Mouse (Mus musculus) cerebellum, postnatal 4 days (tissue): Measurements from ENCODE around the gene Mapk8ip1.

ENCODE experiments used
- DNase-seq, 2 experiments: peaks; one replicate each; pipeline ENCODE4 v3.0.0; 2022; ENCODE audit warnings: low spot score in 2 of 2, mixed read lengths in 1 of 2

Gene Mapk8ip1

GRCm38 (mm10) chr2:92391116-92391515 is 9.9 kb downstream of the Mapk8ip1 start:
- no peak for DNase-seq

- no peak for DNase-seq
These were observed 10.7 kb downstream of the Mapk8ip1 start for GRCm38 (mm10) chr2:92390206-92390930.

- no peak for DNase-seq
These were observed 11.4 kb downstream of the Mapk8ip1 start for GRCm38 (mm10) chr2:92389645-92390044.

DNA sequence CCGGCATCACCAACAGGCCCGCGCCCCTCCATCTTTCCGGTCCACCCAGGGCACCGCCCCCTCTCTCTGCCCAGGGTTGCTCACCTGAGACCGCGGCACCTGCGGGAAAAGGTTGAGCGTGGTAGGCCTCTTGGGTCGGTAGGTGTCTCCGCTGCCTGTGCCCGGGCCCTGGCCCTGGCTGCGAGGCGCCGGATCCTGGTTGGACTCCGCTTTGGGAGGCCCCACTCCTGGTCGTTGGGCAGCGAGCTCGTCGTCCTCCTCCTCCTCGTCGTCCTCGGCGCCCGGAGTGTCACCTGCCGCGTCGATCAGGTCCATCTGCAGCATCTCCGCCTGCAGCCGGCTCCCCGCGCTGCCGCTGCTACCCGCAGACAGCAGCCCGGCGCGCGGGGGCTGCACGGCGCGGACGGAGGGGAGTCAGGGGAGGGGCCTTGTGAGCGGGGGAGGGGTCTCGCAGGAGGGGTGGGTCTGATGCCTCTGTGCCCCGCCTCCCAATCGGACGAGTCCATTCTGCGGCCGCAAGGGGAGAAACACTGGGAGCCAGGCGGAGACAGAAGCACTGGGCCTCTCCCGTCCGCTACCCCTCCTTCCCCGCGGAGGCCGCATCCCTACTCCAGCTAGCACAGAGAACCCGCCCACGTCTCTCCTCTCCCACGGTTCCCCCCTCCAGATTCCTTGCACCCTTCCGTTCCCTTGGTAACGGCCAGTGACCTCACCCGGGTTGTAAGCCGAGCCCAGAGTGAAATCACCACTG is 12.0 kb downstream of the Mapk8ip1 start:
- peak; percentile 75 to 87 for DNase-seq

DNA sequence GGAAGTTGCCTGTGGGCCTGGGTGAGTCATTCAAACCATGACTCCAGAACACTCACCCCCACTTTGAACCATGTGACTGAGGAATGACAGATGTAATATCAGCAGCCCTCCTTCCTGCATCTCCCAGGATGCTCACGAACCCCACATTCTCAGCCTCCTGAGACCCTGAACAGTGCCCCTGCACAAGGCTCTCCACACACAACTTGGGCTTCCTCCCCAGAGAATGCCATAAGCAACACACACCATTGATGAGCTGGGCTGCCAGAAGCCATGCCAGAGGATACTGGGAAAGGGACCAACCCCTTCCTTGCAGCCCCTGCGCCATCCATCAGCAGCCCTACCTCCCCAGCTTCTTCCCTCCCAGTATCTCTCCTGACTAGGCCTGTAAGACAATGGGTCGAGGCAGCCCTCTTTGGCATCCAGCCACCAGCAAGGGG is 13.0 kb downstream of the Mapk8ip1 start:
- DNase-seq = no peak

DNA sequence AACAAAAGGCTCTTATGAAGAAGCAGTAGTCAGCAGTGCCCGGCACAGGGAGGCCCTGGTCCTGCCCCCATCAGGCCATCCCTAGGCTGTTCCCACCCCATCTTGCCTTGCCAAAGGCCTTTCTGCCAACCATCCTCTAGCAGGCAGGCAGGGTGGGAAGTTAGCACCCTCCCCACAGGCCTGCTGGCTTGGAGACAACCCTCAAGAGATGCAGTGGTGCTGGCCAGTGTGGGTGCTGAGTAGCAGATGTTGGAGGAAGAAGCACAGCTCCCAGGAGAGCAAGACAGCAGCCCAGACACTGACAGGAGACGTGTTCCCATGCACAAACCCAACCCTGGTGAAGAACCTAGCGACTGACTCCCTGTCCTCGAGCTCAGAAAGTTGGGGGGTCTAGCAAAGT is 13.4 kb downstream of the Mapk8ip1 start:
- DNase-seq = no peak

DNA sequence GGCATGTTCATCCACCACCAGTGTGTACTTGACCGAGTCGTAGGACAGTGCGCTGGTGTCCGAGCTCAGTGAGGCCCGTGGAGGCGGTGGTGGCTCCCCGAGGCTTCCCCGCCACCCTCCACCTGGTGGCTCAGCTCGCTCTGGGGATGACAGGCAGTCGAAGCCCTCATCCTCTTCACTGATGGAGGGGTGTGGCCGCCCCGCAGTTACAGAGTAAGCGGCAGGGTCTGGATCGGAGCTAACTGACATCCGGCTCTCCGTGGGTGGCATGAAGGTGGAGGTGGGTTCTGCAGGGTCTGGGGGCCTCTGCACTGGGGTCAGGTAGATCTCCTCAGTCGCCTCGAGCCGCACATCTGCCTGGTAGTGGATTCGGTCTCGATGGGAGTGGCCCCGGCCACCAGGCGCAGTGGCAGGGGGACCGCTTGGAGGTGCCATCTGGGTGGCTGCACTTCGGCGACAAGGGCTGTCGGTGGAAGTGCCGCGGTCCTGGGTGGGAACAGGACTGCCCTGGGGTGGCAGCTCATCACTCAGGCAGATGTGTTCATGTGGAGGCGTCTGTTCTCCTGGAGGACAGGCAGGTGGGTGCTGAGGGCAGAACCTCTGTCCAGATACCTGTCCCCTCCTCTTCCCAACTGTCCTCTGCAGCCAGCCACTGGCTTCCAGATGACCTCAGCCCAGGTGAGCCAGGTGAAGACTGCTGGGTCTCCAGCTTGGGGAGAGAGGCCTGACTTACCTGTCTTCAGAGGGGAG is 14.1 kb downstream of the Mapk8ip1 start:
- DNase-seq = no peak

- DNase-seq = no peak
These were observed 15.7 kb downstream of the Mapk8ip1 start for GRCm38 (mm10) chr2:92385113-92386051.

DNA sequence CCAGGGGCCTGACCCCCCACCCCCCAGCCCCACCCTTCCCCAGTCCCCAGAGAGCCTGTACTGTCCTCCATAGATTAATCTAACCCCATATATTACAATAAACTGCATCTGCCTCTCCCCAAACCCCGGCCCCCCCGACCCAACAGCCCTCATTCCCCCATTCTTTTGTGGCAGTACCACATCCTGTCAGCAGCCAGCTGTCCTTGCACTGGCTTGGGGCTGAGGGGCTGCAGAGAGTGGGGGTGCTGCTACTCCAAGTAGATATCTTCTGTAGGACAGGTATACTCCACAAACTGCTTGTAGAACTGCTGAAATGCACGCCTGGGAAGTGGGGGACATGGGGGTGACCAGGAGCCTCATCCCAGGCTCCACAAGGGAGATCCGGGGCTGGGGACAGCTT is 17.0 kb downstream of the Mapk8ip1 start:
- DNase-seq = no peak

DNA sequence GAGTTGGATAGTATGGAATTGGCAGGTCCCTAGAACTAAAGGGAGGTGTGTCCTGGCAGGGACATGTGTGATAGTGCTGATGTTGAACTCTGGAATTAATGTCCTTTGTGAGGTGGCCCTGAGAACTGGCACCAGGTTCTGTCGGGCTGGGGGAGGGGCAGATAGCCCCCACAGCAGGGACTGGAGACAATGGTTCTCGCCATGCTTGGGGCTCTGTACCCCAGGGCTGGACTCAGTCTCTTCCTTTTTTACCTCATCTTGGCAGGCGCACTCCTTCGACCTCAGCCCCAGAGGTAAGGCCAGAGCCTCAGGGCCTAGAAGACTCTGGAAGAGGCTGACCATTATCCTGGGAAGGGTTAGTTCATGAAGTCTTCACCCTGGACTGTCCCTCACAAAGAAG is 18.3 kb downstream of the Mapk8ip1 start:
- no peak for DNase-seq

DNA sequence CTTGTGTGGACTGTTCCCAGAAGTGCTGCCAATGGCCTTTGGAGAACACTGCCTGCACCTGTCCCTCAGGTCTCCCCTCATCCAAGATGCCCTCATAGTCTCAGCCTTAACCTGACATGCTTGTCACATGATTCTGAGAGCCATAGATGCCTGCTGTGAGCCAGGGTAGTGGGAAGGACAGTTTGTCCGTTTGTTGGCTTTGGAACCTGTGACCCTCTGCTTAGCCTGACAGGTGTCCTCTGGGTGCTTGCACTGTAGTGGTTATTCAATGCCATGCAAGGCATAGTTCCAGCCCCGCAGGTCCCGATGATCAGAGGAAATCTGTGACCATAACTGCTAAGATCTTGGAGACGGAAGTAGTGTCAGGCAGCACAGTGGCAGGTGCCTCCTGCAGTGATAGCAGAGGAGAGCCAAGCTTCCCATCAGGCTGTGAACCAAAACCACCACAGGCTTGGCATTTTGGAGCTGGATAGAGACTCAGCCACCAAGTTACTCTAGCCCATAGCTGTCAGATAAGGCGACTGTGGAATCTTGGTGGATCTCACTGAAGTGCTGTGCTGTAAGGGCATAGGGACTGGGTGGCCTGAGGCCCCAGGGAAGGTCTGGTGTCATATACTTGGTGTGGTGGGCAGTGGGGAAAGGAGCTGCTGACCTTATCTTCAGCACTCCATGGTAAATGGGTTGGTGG is 19.0 kb downstream of the Mapk8ip1 start, which contains the start of gene 1700029I15Rik:
1700029I15Rik (plus strand) TSS at position 638 of the 688 bp plus-strand sequence.
- no peak for DNase-seq

DNA sequence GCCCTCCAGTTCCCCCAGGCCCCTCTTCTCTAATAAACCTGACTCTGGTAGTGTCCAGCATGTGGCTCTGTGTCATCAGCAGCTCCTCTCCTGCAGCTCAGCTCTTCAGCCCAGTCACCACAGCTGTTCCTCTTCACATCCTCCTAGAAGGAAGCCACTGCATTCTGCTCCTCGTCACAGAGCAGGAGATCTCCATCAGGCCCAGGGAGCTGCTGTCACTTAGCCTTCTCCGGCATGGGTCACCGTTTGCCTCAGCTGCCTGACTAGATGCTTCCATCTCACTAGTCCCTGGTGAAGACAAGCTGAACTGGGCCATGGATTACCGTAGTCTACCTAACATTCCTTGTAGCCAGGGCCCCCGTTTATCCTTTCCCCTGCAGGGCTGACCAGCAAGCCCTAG is 19.9 kb downstream of the Mapk8ip1 start:
- no peak for DNase-seq

GRCm38 (mm10) chr2:92380495-92381050 is 20.5 kb downstream of the Mapk8ip1 start:
- no peak for DNase-seq

- DNase-seq = no peak
These were observed 21.1 kb downstream of the Mapk8ip1 start for GRCm38 (mm10) chr2:92379783-92380494.

DNA sequence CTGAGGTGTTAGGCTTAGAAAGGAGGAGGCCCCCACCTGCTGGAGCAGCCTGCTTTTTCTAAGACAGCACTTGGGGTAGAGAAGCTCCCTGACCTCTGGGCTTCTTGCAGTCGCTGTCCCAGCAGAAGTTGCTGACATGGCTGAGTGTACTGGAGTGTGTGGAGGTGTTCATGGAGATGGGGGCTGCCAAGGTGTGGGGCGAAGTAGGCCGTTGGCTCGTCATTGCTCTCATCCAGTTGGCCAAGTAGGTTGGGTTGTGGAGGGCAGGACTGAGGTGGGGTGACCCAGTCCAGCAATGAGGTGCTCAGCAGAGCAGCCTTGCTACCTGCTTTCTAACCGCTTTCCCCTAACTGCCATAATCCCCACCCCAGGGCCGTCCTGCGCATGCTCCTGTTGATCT is 23.7 kb downstream of the Mapk8ip1 start:
- DNase-seq = no peak

DNA sequence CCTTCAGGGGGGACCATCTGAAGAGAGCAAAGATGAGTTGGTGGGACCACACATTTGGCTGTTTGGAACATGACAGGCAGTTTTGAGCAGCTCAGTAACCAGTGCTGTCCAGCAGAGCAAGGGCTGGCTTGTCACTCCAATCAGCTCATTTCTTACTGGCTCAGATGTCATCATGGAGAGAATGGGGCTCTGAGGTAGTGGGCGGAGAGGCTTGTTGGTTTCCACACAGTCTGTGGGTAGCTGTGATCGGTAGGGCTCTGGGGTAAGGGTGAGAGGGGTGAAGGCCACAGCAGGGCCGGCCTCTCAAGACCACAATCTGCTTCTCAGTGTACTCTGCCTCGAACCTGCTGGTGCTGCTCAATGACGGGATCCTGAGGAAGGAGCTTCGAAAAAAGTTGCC is 24.8 kb downstream of the Mapk8ip1 start:
- no peak for DNase-seq

- no peak for DNase-seq
These were observed 25.3 kb downstream of the Mapk8ip1 start for GRCm38 (mm10) chr2:92375788-92376187.

GRCm38 (mm10) chr2:92375099-92375623 is 25.9 kb downstream of the Mapk8ip1 start:
- peak; percentile 75 to 87 for DNase-seq

DNA sequence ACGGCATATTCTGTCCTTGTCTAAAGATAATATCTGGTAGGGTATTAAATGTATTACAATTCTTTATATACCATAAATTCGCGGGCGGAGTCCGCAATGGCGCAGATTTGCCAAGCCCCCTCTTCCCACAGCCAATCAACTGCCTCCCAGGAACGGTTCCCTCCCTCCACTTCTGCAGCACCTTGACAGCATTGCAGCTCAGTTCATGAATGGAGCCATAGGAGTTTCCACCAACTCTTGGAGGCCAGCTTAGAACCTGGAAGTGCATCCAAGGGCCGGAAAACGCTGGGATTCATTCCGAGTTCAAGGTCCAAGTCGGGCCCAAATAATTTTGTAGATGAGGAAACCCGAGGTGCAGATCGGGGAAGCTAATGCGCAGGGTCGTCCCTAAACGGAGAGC is 26.5 kb downstream of the Mapk8ip1 start, which contains the start of the genes Pex16 and Large2:
Pex16 (plus strand) TSS at position 163 of the 400 bp plus-strand sequence.
Large2 (minus strand) TSS at position 356 of the 400 bp plus-strand sequence.
- DNase-seq = no peak
